Mouse (Mus musculus): ENCODE data around the gene Pmm2. TPM values are rescaled to one million over a fixed set of nuclear protein-coding genes. Genes with fewer than 3 reads are reported as not detected.
A peak's percentile ranks its signal among the peaks of the same experiment; 100 is the strongest.

Gene Pmm2
- polyA plus RNA-seq, 1 experiment from 2014 or later: 43.7 TPM

- Histone ChIP-seq H3K9me3 (ENCODE audit: control insufficient read depth, low read length) (no peaks in the 10 kb centered on the region), H3K4me2 (ENCODE audit: low read depth, severe bottlenecking) (no peak overlapping the region), H3K27me3 (ENCODE audit: control insufficient read depth, insufficient read depth, low read length) (no peaks in the 10 kb centered on the region), H3K9ac (ENCODE audit: low read length) (no peak overlapping the region), H3K27ac (replicated peaks; ENCODE audit: low read depth, low read length) (no peak overlapping the region), H3K36me3 (ENCODE audit: control insufficient read depth, insufficient read depth, low read length) (peaks cover 5% of the 10 kb centered on the region), H3K4me1 (ENCODE audit: control insufficient read depth, insufficient read depth, low read length) (0 out of 2 replicates have a peak, but pooled peaks cover 2% of the 10 kb centered on the region), H3K4me3 (ENCODE audit: low read depth, low read length) (no peak overlapping the region)
- DNase-seq (ENCODE audit: low spot score) (no peak), ATAC-seq (ENCODE audit: insufficient number of reproducible peaks, low FRiP score, low TSS enrichment, low read depth) (no peak)
- 88% methylated on average over 24 of the region's 24 CpGs for WGBS
Measured at GRCm38 (mm10) chr16:8663606-8664539, 26.4 kb downstream of the Pmm2 start.

- Histone ChIP-seq H3K4me2 (ENCODE audit: low read depth, severe bottlenecking) (no peak overlapping the region), H3K9me3 (ENCODE audit: control insufficient read depth, low read length) (no peaks in the 10 kb centered on the region), H3K4me1 (ENCODE audit: control insufficient read depth, insufficient read depth, low read length) (peaks cover 11% of the 10 kb centered on the region), H3K4me3 (ENCODE audit: low read depth, low read length) (no peak overlapping the region), H3K27ac (replicated peaks; ENCODE audit: low read depth, low read length) (no peak overlapping the region), H3K9ac (ENCODE audit: low read length) (no peak overlapping the region), H3K36me3 (ENCODE audit: control insufficient read depth, insufficient read depth, low read length) (peaks cover 5% of the 10 kb centered on the region), H3K27me3 (ENCODE audit: control insufficient read depth, insufficient read depth, low read length) (no peaks in the 10 kb centered on the region)
- 84% methylated on average over 5 of the region's 5 CpGs for WGBS
- DNase-seq (ENCODE audit: low spot score) (no peak), ATAC-seq (ENCODE audit: insufficient number of reproducible peaks, low FRiP score, low TSS enrichment, low read depth) (no peak)
Measured at GRCm38 (mm10) chr16:8665367-8665766, 27.9 kb downstream of the Pmm2 start.

GRCm38 (mm10) chr16:8666452-8666851, 29.0 kb downstream of the Pmm2 start:
- H3K4me1 ChIP-seq (ENCODE audit: control insufficient read depth, insufficient read depth, low read length): peaks cover 14% of the 10 kb centered on the region
- no peak for DNase-seq (ENCODE audit: low spot score)
- H3K36me3 ChIP-seq (ENCODE audit: control insufficient read depth, insufficient read depth, low read length): peaks cover 2% of the 10 kb centered on the region

GRCm38 (mm10) chr16:8667261-8667660, 29.8 kb downstream of the Pmm2 start:
- Histone ChIP-seq H3K4me3 (ENCODE audit: low read depth, low read length) (no peak overlapping the region), H3K9me3 (ENCODE audit: control insufficient read depth, low read length) (no peaks in the 10 kb centered on the region), H3K4me2 (ENCODE audit: low read depth, severe bottlenecking) (no peak overlapping the region), H3K9ac (ENCODE audit: low read length) (no peak overlapping the region), H3K27ac (replicated peaks; ENCODE audit: low read depth, low read length) (no peak overlapping the region), H3K36me3 (ENCODE audit: control insufficient read depth, insufficient read depth, low read length) (peaks cover 2% of the 10 kb centered on the region), H3K27me3 (ENCODE audit: control insufficient read depth, insufficient read depth, low read length) (no peaks in the 10 kb centered on the region), H3K4me1 (ENCODE audit: control insufficient read depth, insufficient read depth, low read length) (peaks cover 14% of the 10 kb centered on the region)
- no peak for ATAC-seq (ENCODE audit: insufficient number of reproducible peaks, low FRiP score, low TSS enrichment, low read depth)
- no peak for DNase-seq (ENCODE audit: low spot score)
- WGBS: 84% methylated on average over 7 of the region's 7 CpGs

More at GRCm38 (mm10) chr16:8666452-8666851, 29.0 kb downstream of the Pmm2 start:
- Histone ChIP-seq H3K9me3 (ENCODE audit: control insufficient read depth, low read length) (no peaks in the 10 kb centered on the region), H3K27me3 (ENCODE audit: control insufficient read depth, insufficient read depth, low read length) (no peaks in the 10 kb centered on the region), H3K4me2 (ENCODE audit: low read depth, severe bottlenecking) (no peak overlapping the region), H3K9ac (ENCODE audit: low read length) (no peak overlapping the region), H3K4me3 (ENCODE audit: low read depth, low read length) (no peak overlapping the region), H3K27ac (replicated peaks; ENCODE audit: low read depth, low read length) (no peak overlapping the region)
- no peak for ATAC-seq (ENCODE audit: insufficient number of reproducible peaks, low FRiP score, low TSS enrichment, low read depth)
- WGBS: 66% methylated on average over 2 of the region's 2 CpGs

GRCm38 (mm10) chr16:8667814-8668213, 30.3 kb downstream of the Pmm2 start:
- H3K9ac ChIP-seq (ENCODE audit: low read length): no peak overlapping the region
- peaks cover 2% of the 10 kb centered on the region for H3K36me3 ChIP-seq (ENCODE audit: control insufficient read depth, insufficient read depth, low read length)
- H3K4me3 ChIP-seq (ENCODE audit: low read depth, low read length): no peak overlapping the region
- ATAC-seq (ENCODE audit: insufficient number of reproducible peaks, low FRiP score, low TSS enrichment, low read depth): no peak
- H3K4me2 ChIP-seq (ENCODE audit: low read depth, severe bottlenecking): no peak overlapping the region
- 79% methylated on average over 4 of the region's 4 CpGs for WGBS
- no peaks in the 10 kb centered on the region for H3K9me3 ChIP-seq (ENCODE audit: control insufficient read depth, low read length)
- peaks cover 14% of the 10 kb centered on the region for H3K4me1 ChIP-seq (ENCODE audit: control insufficient read depth, insufficient read depth, low read length)
- no peak for DNase-seq (ENCODE audit: low spot score)
- H3K27ac ChIP-seq (replicated peaks; ENCODE audit: low read depth, low read length): no peak overlapping the region
- H3K27me3 ChIP-seq (ENCODE audit: control insufficient read depth, insufficient read depth, low read length): no peaks in the 10 kb centered on the region

- 84% methylated on average over 2 of the region's 2 CpGs for WGBS
- no peak overlapping the region for H3K4me3 ChIP-seq (ENCODE audit: low read depth, low read length)
- ATAC-seq (ENCODE audit: insufficient number of reproducible peaks, low FRiP score, low TSS enrichment, low read depth) (no peak), DNase-seq (ENCODE audit: low spot score) (no peak)
- H3K4me2 ChIP-seq (ENCODE audit: low read depth, severe bottlenecking): no peak overlapping the region
- H3K9me3 ChIP-seq (ENCODE audit: control insufficient read depth, low read length): no peaks in the 10 kb centered on the region
- H3K9ac ChIP-seq (ENCODE audit: low read length): no peak overlapping the region
- H3K4me1 ChIP-seq (ENCODE audit: control insufficient read depth, insufficient read depth, low read length): peaks cover 14% of the 10 kb centered on the region
- H3K27ac ChIP-seq (replicated peaks; ENCODE audit: low read depth, low read length): no peak overlapping the region
- peaks cover 2% of the 10 kb centered on the region for H3K36me3 ChIP-seq (ENCODE audit: control insufficient read depth, insufficient read depth, low read length)
- H3K27me3 ChIP-seq (ENCODE audit: control insufficient read depth, insufficient read depth, low read length): no peaks in the 10 kb centered on the region
Measured at GRCm38 (mm10) chr16:8668386-8668785, 30.9 kb downstream of the Pmm2 start.

- H3K27me3 ChIP-seq (ENCODE audit: control insufficient read depth, insufficient read depth, low read length): 0 out of 2 replicates have a peak, but pooled peaks cover 2% of the 10 kb centered on the region
- ATAC-seq (ENCODE audit: insufficient number of reproducible peaks, low FRiP score, low TSS enrichment, low read depth): no peak
- H3K4me3 ChIP-seq (ENCODE audit: low read depth, low read length): peak overlapping the region; percentile 5; the same call in 1 of the 2 replicates
- peak overlapping the region; percentile 68 for H3K4me2 ChIP-seq (ENCODE audit: low read depth, severe bottlenecking)
- peaks cover 14% of the 10 kb centered on the region for H3K4me1 ChIP-seq (ENCODE audit: control insufficient read depth, insufficient read depth, low read length)
- H3K27ac ChIP-seq (replicated peaks; ENCODE audit: low read depth, low read length): 0 out of 2 replicates have a peak overlapping the region, but pooled peaks have one; percentile 14
- WGBS: 67% methylated on average over 5 of the region's 5 CpGs
- H3K9me3 ChIP-seq (ENCODE audit: control insufficient read depth, low read length): no peaks in the 10 kb centered on the region
- DNase-seq (ENCODE audit: low spot score): no peak
- no peaks in the 10 kb centered on the region for H3K36me3 ChIP-seq (ENCODE audit: control insufficient read depth, insufficient read depth, low read length)
- peak overlapping the region; percentile 45; the same call in 1 of the 2 replicates for H3K9ac ChIP-seq (ENCODE audit: low read length)
Measured at GRCm38 (mm10) chr16:8669432-8669831, 32.0 kb downstream of the Pmm2 start.

- H3K27me3 ChIP-seq (ENCODE audit: control insufficient read depth, insufficient read depth, low read length): 0 out of 2 replicates have a peak, but pooled peaks cover 2% of the 10 kb centered on the region
- peak overlapping the region; percentile 68 for H3K4me2 ChIP-seq (ENCODE audit: low read depth, severe bottlenecking)
- no peak for ATAC-seq (ENCODE audit: insufficient number of reproducible peaks, low FRiP score, low TSS enrichment, low read depth)
- WGBS: 6% methylated on average over 13 of the region's 15 CpGs
- peaks cover 14% of the 10 kb centered on the region for H3K4me1 ChIP-seq (ENCODE audit: control insufficient read depth, insufficient read depth, low read length)
- H3K27ac ChIP-seq (replicated peaks; ENCODE audit: low read depth, low read length): no peak overlapping the region; the same call in 1 of the 2 replicates
- H3K9ac ChIP-seq (ENCODE audit: low read length): peak overlapping the region; percentile 72
- H3K36me3 ChIP-seq (ENCODE audit: control insufficient read depth, insufficient read depth, low read length): no peaks in the 10 kb centered on the region
- H3K4me3 ChIP-seq (ENCODE audit: low read depth, low read length): peak overlapping the region; percentile 72
- no peaks in the 10 kb centered on the region for H3K9me3 ChIP-seq (ENCODE audit: control insufficient read depth, low read length)
- peak; percentile 49 for DNase-seq (ENCODE audit: low spot score)
Measured at GRCm38 (mm10) chr16:8670041-8671035, 32.9 kb downstream of the Pmm2 start.
